Mouse (Mus musculus): Measurements from ENCODE around the gene Ccdc157. TPM values are rescaled to one million over a fixed set of nuclear protein-coding genes. Genes with fewer than 3 reads are reported as not detected.
"Not testable (repeated sequence)": the region's sequence is repeated elsewhere in the genome, so short reads cannot be mapped to it uniquely, and the experiment has no call there.

Ccdc157 gene
- total and polyA plus RNA-seq, 3 experiments: 1.1 to 3.2 (median 1.1) TPM

GRCm38 (mm10) chr11:4141505-4141904 lies 18.6 kb downstream of the Ccdc157 start:
- 0 out of 2 replicates have a peak, but pooled peaks cover 3% of the 10 kb centered on the region for H3K4me1 ChIP-seq (ENCODE audit: insufficient read depth, low read depth, low read length)
- H3K27me3 ChIP-seq (ENCODE audit: insufficient read depth, low read length): no peaks in the 10 kb centered on the region; the same call in 1 of the 2 replicates
- no peaks in the 10 kb centered on the region for H3K9me3 ChIP-seq (replicated peaks)
- H3K36me3 ChIP-seq (replicated peaks): peaks cover 79% of the 10 kb centered on the region
- ATAC-seq (ENCODE audit: extremely low read depth, insufficient number of reproducible peaks, low FRiP score, poor library complexity, severe bottlenecking) (no peak), DNase-seq (ENCODE audit: low spot score) (no peak)
- no peak for TF ChIP-seq POLR2AphosphoS5 (IDR thresholded peaks at IDR 0.05; ENCODE audit: insufficient replicate concordance, low read depth, low read length)
- TF ChIP-seq GATA1 (IDR thresholded peaks at IDR 0.05; ENCODE audit: borderline replicate concordance, low read length): no peak
- no peak for TF ChIP-seq CTCF (IDR thresholded peaks at IDR 0.05; ENCODE audit: low read depth, low read length)
- no peak for TF ChIP-seq TAL1 (conservative IDR thresholded peaks at IDR 0.05; ENCODE audit: low read depth, low read length)
- no peak for TF ChIP-seq GATA2 (IDR thresholded peaks at IDR 0.05; ENCODE audit: borderline replicate concordance, low read depth, low read length)
- no peak overlapping the region for H3K4me3 ChIP-seq (ENCODE audit: low read depth, low read length)

GRCm38 (mm10) chr11:4138964-4139363 lies 21.1 kb downstream of the Ccdc157 start:
- peaks cover 21% of the 10 kb centered on the region for H3K4me1 ChIP-seq (ENCODE audit: insufficient read depth, low read depth, low read length)
- H3K4me3 ChIP-seq (ENCODE audit: low read depth, low read length): no peak overlapping the region
- no peak for DNase-seq (ENCODE audit: low spot score)
- peaks cover 76% of the 10 kb centered on the region for H3K36me3 ChIP-seq (replicated peaks)
- H3K27me3 ChIP-seq (ENCODE audit: insufficient read depth, low read length): no peaks in the 10 kb centered on the region; the same call in 1 of the 2 replicates
- no peaks in the 10 kb centered on the region for H3K9me3 ChIP-seq (replicated peaks)
- no peak for ATAC-seq (ENCODE audit: extremely low read depth, insufficient number of reproducible peaks, low FRiP score, poor library complexity, severe bottlenecking)
- no peak for TF ChIP-seq GATA2 (IDR thresholded peaks at IDR 0.05; ENCODE audit: borderline replicate concordance, low read depth, low read length)
- no peak for TF ChIP-seq GATA1 (IDR thresholded peaks at IDR 0.05; ENCODE audit: borderline replicate concordance, low read length)
- no peak for TF ChIP-seq CTCF (IDR thresholded peaks at IDR 0.05; ENCODE audit: low read depth, low read length)
- TF ChIP-seq POLR2AphosphoS5 (IDR thresholded peaks at IDR 0.05; ENCODE audit: insufficient replicate concordance, low read depth, low read length): no peak
- TF ChIP-seq TAL1 (conservative IDR thresholded peaks at IDR 0.05; ENCODE audit: low read depth, low read length): no peak

- Histone ChIP-seq H3K27me3 (ENCODE audit: insufficient read depth, low read length) (peaks cover 11% of the 10 kb centered on the region), H3K9me3 (replicated peaks) (peaks cover 2% of the 10 kb centered on the region; the same call in 1 of the 2 replicates), H3K4me3 (ENCODE audit: low read depth, low read length) (peak within 1 kb of the TSS; percentile 84), H3K36me3 (replicated peaks) (peaks cover 40% of the 10 kb centered on the region), H3K4me1 (ENCODE audit: insufficient read depth, low read depth, low read length) (peaks cover 24% of the 10 kb centered on the region)
- no peak for TF ChIP-seq GATA1 (IDR thresholded peaks at IDR 0.05; ENCODE audit: borderline replicate concordance, low read length)
- no peak for TF ChIP-seq CTCF (IDR thresholded peaks at IDR 0.05; ENCODE audit: low read depth, low read length)
- no peak for TF ChIP-seq GATA2 (IDR thresholded peaks at IDR 0.05; ENCODE audit: borderline replicate concordance, low read depth, low read length)
- no peak for TF ChIP-seq TAL1 (conservative IDR thresholded peaks at IDR 0.05; ENCODE audit: low read depth, low read length)
- TF ChIP-seq POLR2AphosphoS5 (IDR thresholded peaks at IDR 0.05; ENCODE audit: insufficient replicate concordance, low read depth, low read length): no peak
- DNase-seq (ENCODE audit: low spot score) (peak; percentile 85), ATAC-seq (ENCODE audit: extremely low read depth, insufficient number of reproducible peaks, low FRiP score, poor library complexity, severe bottlenecking) (peak; percentile 51; the same call in 1 of the 2 replicates)
Observed at GRCm38 (mm10) chr11:4134986-4135935, 24.8 kb downstream of the Ccdc157 start, which contains the start of gene Rnf215. TSS of gene Rnf215 (plus strand) at chr11:4135202.

GRCm38 (mm10) chr11:4134400-4134799 lies 25.7 kb downstream of the Ccdc157 start:
- Histone ChIP-seq H3K4me1 (ENCODE audit: insufficient read depth, low read depth, low read length) (peaks cover 24% of the 10 kb centered on the region), H3K4me3 (ENCODE audit: low read depth, low read length) (peak overlapping the region; percentile 84; the same call in 1 of the 2 replicates), H3K9me3 (replicated peaks) (peaks cover 2% of the 10 kb centered on the region; the same call in 1 of the 2 replicates), H3K27me3 (ENCODE audit: insufficient read depth, low read length) (peaks cover 17% of the 10 kb centered on the region), H3K36me3 (replicated peaks) (peaks cover 31% of the 10 kb centered on the region)
- no peak for TF ChIP-seq GATA2 (IDR thresholded peaks at IDR 0.05; ENCODE audit: borderline replicate concordance, low read depth, low read length)
- TF ChIP-seq CTCF (IDR thresholded peaks at IDR 0.05; ENCODE audit: low read depth, low read length): no peak
- TF ChIP-seq TAL1 (conservative IDR thresholded peaks at IDR 0.05; ENCODE audit: low read depth, low read length): no peak
- no peak for TF ChIP-seq GATA1 (IDR thresholded peaks at IDR 0.05; ENCODE audit: borderline replicate concordance, low read length)
- no peak for TF ChIP-seq POLR2AphosphoS5 (IDR thresholded peaks at IDR 0.05; ENCODE audit: insufficient replicate concordance, low read depth, low read length)
- no peak for ATAC-seq (ENCODE audit: extremely low read depth, insufficient number of reproducible peaks, low FRiP score, poor library complexity, severe bottlenecking)
- no peak for DNase-seq (ENCODE audit: low spot score)

- no peak for ATAC-seq (ENCODE audit: extremely low read depth, insufficient number of reproducible peaks, low FRiP score, poor library complexity, severe bottlenecking)
- peaks cover 2% of the 10 kb centered on the region; the same call in 1 of the 2 replicates for H3K9me3 ChIP-seq (replicated peaks)
- peaks cover 22% of the 10 kb centered on the region for H3K36me3 ChIP-seq (replicated peaks)
- peak; percentile 59 for TF ChIP-seq CTCF (IDR thresholded peaks at IDR 0.05; ENCODE audit: low read depth, low read length)
- no peak for TF ChIP-seq GATA2 (IDR thresholded peaks at IDR 0.05; ENCODE audit: borderline replicate concordance, low read depth, low read length)
- no peak overlapping the region for H3K4me3 ChIP-seq (ENCODE audit: low read depth, low read length)
- DNase-seq (ENCODE audit: low spot score): no peak
- H3K4me1 ChIP-seq (ENCODE audit: insufficient read depth, low read depth, low read length): peaks cover 24% of the 10 kb centered on the region
- H3K27me3 ChIP-seq (ENCODE audit: insufficient read depth, low read length): peaks cover 17% of the 10 kb centered on the region
Observed at GRCm38 (mm10) chr11:4133450-4133849, 26.6 kb downstream of the Ccdc157 start.

- not testable (repeated sequence) for ATAC-seq (ENCODE audit: extremely low read depth, insufficient number of reproducible peaks, low FRiP score, poor library complexity, severe bottlenecking); H3K36me3 ChIP-seq (replicated peaks); H3K9me3 ChIP-seq (replicated peaks); DNase-seq (ENCODE audit: low spot score); H3K4me3 ChIP-seq (ENCODE audit: low read depth, low read length)
- H3K4me1 ChIP-seq (ENCODE audit: insufficient read depth, low read depth, low read length): peaks cover 11% of the 10 kb centered on the region
- H3K27me3 ChIP-seq (ENCODE audit: insufficient read depth, low read length): peaks cover 20% of the 10 kb centered on the region
Observed at GRCm38 (mm10) chr11:4128461-4128860, 31.6 kb downstream of the Ccdc157 start.
